8 mouse cellular contexts compared by ENCODE assay signal in genomic region chr16:62846498-62847312, GRCm38 (mm10). TPM values are rescaled to one million over a fixed set of nuclear protein-coding genes. Genes with fewer than 3 reads are reported as not detected.
DNase-seq lines count a peak whose midpoint lies in the region; ATAC-seq and TF ChIP-seq lines count a peak whose summit lies in the region.

TSS of gene Arl13b (minus strand) at chr16:62847040.

- TF ChIP-seq EP300 in ES-Bruce4 (IDR thresholded peaks at IDR 0.05; ENCODE audit: insufficient read depth, low read depth, low read length), result 0 out of 2 replicates have a peak, but pooled peaks have one; percentile 5
- TF ChIP-seq EP300 in liver, postnatal 0 days (IDR thresholded peaks at IDR 0.05; ENCODE audit: low read depth), result no peak; the same call in 1 of the 2 replicates

- H3K27ac ChIP-seq in ES-Bruce4 (ENCODE audit: insufficient read depth, low read length), result 0 out of 2 replicates have a peak within 1 kb of the TSS, but pooled peaks have one; percentile 52
- peak within 1 kb of the TSS; percentile 57 for H3K27ac ChIP-seq in forebrain, embryonic 13.5 days
- H3K27ac ChIP-seq in liver, postnatal 0 days (ENCODE audit: low read depth), result peak within 1 kb of the TSS; percentile 37
- H3K27ac ChIP-seq in neural tube, embryonic 14.5 days (ENCODE audit: low read depth, low read length), result peak within 1 kb of the TSS; percentile 71

- H3K9me3 ChIP-seq in ES-Bruce4 (replicated peaks; ENCODE audit: control insufficient read depth, insufficient read depth, low read length, poor library complexity, severe bottlenecking), result no peaks in the 10 kb centered on the region
- no peaks in the 10 kb centered on the region for H3K9me3 ChIP-seq in forebrain, embryonic 13.5 days (replicated peaks)
- H3K9me3 ChIP-seq in liver, postnatal 0 days (ENCODE audit: low read length), result no peaks in the 10 kb centered on the region
- no peaks in the 10 kb centered on the region for H3K9me3 ChIP-seq in neural tube, embryonic 14.5 days (ENCODE audit: control insufficient read depth, low read length)

- peak within 1 kb of the TSS; percentile 70 for H3K4me2 ChIP-seq in forebrain, embryonic 13.5 days
- peak within 1 kb of the TSS; percentile 90 for H3K4me2 ChIP-seq in liver, postnatal 0 days (ENCODE audit: low read depth, low read length)
- peak within 1 kb of the TSS; percentile 87 for H3K4me2 ChIP-seq in neural tube, embryonic 14.5 days (ENCODE audit: low read depth, low read length)

- H3K4me1 ChIP-seq in ES-Bruce4 (ENCODE audit: control insufficient read depth, insufficient read depth, low read length), result no peaks in the 10 kb centered on the region
- peaks cover 22% of the 10 kb centered on the region for H3K4me1 ChIP-seq in forebrain, embryonic 13.5 days
- peaks cover 6% of the 10 kb centered on the region for H3K4me1 ChIP-seq in liver, postnatal 0 days (ENCODE audit: insufficient read depth)
- peaks cover 12% of the 10 kb centered on the region for H3K4me1 ChIP-seq in neural tube, embryonic 14.5 days (ENCODE audit: control insufficient read depth, insufficient read depth, low read length)

- ATAC-seq in cerebellum, adult (ENCODE audit: insufficient number of reproducible peaks, low FRiP score, low TSS enrichment), result peak; percentile 99
- ATAC-seq in forebrain, embryonic 13.5 days, result peak; percentile 100
- ATAC-seq in liver, postnatal 0 days, result peak; percentile 100
- ATAC-seq in neural tube, embryonic 14.5 days (ENCODE audit: low read depth), result peak; percentile 100

- H3K36me3 ChIP-seq in ES-Bruce4 (ENCODE audit: control insufficient read depth, insufficient read depth, low read length, poor library complexity, severe bottlenecking), result no peaks in the 10 kb centered on the region
- H3K36me3 ChIP-seq in forebrain, embryonic 13.5 days (ENCODE audit: poor library complexity, severe bottlenecking), result no peaks in the 10 kb centered on the region
- H3K36me3 ChIP-seq in liver, postnatal 0 days (replicated peaks; ENCODE audit: insufficient read depth, low read length), result no peaks in the 10 kb centered on the region
- H3K36me3 ChIP-seq in neural tube, embryonic 14.5 days (ENCODE audit: control insufficient read depth, insufficient read depth, low read length), result no peaks in the 10 kb centered on the region

- whole genome bisulfite sequencing in forebrain, embryonic 13.5 days, result under 1% methylated on average over 51 of the region's 52 CpGs
- under 1% methylated on average over 52 of the region's 52 CpGs for whole genome bisulfite sequencing in large intestine, adult 2 months
- WGBS in liver, postnatal 0 days (ENCODE audit: insufficient replicate concordance), result under 1% methylated on average over 52 of the region's 52 CpGs
- WGBS in neural tube, embryonic 14.5 days, result under 1% methylated on average over 52 of the region's 52 CpGs

- no peak for TF ChIP-seq CTCF in ES-Bruce4 (IDR thresholded peaks at IDR 0.05; ENCODE audit: low read depth, low read length)
- no peak for TF ChIP-seq CTCF in liver, postnatal 0 days (IDR thresholded peaks at IDR 0.05; ENCODE audit: low read depth)

- no peaks in the 10 kb centered on the region for H3K27me3 ChIP-seq in ES-Bruce4 (ENCODE audit: control insufficient read depth, insufficient read depth, low read length, poor library complexity, severe bottlenecking)
- H3K27me3 ChIP-seq in forebrain, embryonic 13.5 days, result no peaks in the 10 kb centered on the region
- H3K27me3 ChIP-seq in liver, postnatal 0 days (ENCODE audit: insufficient read depth, low read length), result no peaks in the 10 kb centered on the region
- no peaks in the 10 kb centered on the region for H3K27me3 ChIP-seq in neural tube, embryonic 14.5 days (ENCODE audit: control insufficient read depth, insufficient read depth, low read length)

- no peak for TF ChIP-seq POLR2A in ES-Bruce4 (IDR thresholded peaks at IDR 0.05; ENCODE audit: insufficient read depth, low read length)

- intact Hi-C loops in heart, postnatal 10 days (cut with DNase I), result no loop called here

- DNase-seq in heart, postnatal 10 days, result peak; percentile 97
- DNase-seq in large intestine, adult 2 months (ENCODE audit: low read depth, low spot score), result peak; percentile 98
- DNase-seq in liver, postnatal 0 days, result peak; percentile 92
- peak; percentile 92 for DNase-seq in testis, postnatal 10 days (ENCODE audit: low spot score)

- H3K9ac ChIP-seq in ES-Bruce4 (ENCODE audit: low read depth, poor library complexity, severe bottlenecking), result peak within 1 kb of the TSS; percentile 47; the same call in 1 of the 2 replicates
- peak within 1 kb of the TSS; percentile 79 for H3K9ac ChIP-seq in forebrain, embryonic 13.5 days
- H3K9ac ChIP-seq in liver, postnatal 0 days (replicated peaks), result peak within 1 kb of the TSS; percentile 78
- peak within 1 kb of the TSS; percentile 79 for H3K9ac ChIP-seq in neural tube, embryonic 14.5 days (replicated peaks; ENCODE audit: low read depth, low read length)

- peak within 1 kb of the TSS; percentile 66 for H3K4me3 ChIP-seq in ES-Bruce4 (ENCODE audit: low read depth, low read length)
- H3K4me3 ChIP-seq in forebrain, embryonic 13.5 days, result peak within 1 kb of the TSS; percentile 76
- peak within 1 kb of the TSS; percentile 80 for H3K4me3 ChIP-seq in liver, postnatal 0 days (ENCODE audit: low read depth, low read length)
- peak within 1 kb of the TSS; percentile 97 for H3K4me3 ChIP-seq in neural tube, embryonic 14.5 days (ENCODE audit: low read depth, low read length)

RNA-seq across cellular contexts. Expression of gene Arl13b, which starts in this region (rescaled TPM):
- polyA plus RNA-seq in ES-Bruce4 (2011; ENCODE audit: insufficient read depth, insufficient read length, low read depth, missing spikeins), result 22.9 and 34.9 TPM in 2 replicates
- polyA plus RNA-seq in forebrain, embryonic 13.5 days (2015; fragmentation: Nextera tagmentation; extraction: Ambion mirVana), result 19.0 and 19.5 TPM in 2 replicates
- 10 to 100 TPM in 1 of 2 experiments, 1 to 10 TPM in 1; 9.8 to 11.3 TPM for total RNA-seq in heart, postnatal 10 days (2021)
- 1.9 and 2.5 TPM in 2 replicates for polyA plus RNA-seq in large intestine, adult 2 months (2012; rRNA removed)
- polyA plus RNA-seq in liver, postnatal 0 days (2015; fragmentation: Nextera tagmentation; extraction: Ambion mirVana), result 3.0 and 3.4 TPM in 2 replicates
- 18.3 and 18.9 TPM in 2 replicates for polyA plus RNA-seq in neural tube, embryonic 14.5 days (2014; fragmentation: Nextera tagmentation; extraction: Ambion mirVana)

Comparison
In these comparisons a context has a peak if more than half of its experiments do, and no peak if none do; other contexts are left out.
1. Peak in every context shown above with its lines: DNase-seq, ATAC-seq, H3K4me3 ChIP-seq and H3K27ac ChIP-seq.